Mouse (Mus musculus) T-helper 2 cell (primary cell): ENCODE data around the gene S100a11.

ENCODE experiments used
- in situ Hi-C: fragments of 300-600 bp; cut with MboI, MseI; formaldehyde crosslinking; loops from one replicate; pipeline ENCODE4 v1.15.1; 2025; ENCODE audit warnings: high pct_unique_total_duplicates

S100a11 gene

DNA sequence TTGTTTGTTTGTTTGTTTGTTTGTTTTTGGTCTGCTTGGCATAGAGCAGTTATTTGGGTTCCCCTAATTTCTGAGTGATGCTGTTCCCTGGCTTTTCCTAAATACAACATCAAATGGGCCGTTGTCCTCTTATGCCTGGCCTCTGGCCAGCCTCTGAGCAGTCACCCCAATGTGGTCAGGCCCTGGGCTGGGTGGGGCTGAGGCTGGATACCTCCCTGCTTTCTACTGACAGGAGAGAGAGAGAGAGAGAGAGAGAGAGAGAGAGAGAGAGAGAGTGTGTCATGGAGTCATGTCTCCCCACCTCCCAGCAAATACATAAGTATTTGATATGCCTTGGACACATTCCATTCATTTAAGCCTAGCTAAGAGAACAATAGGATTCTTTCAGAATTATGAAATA lies 36.3 kb downstream of the S100a11 start:
- in situ Hi-C loops: loop anchor here (10.0 kb wide), 1 partner anchor 1328 kb away; the partner anchor contains the start of gene Psmb4

DNA sequence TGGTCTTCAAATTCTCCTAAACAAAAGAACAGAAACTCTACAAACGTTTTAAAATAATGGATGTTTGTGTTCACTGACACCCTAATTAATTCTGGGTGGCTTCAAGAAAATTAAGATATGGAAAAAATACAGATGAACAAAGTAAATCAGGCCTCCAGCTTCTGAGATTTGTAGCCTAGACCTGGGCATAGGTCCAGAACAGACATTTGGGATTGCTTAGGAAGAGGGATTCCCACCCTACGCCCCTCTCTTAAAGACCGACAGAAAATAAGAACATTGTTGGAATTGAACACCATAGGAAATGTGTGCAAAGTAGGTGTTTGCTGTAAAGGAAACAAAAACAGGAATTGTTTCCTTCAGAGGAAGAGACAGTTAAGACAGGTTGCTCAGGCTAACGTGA lies 37.2 kb downstream of the S100a11 start:
- in situ Hi-C loops: loop anchor here (10.0 kb wide), 1 partner anchor 1327 kb away; the partner anchor contains the start of gene Psmb4

DNA sequence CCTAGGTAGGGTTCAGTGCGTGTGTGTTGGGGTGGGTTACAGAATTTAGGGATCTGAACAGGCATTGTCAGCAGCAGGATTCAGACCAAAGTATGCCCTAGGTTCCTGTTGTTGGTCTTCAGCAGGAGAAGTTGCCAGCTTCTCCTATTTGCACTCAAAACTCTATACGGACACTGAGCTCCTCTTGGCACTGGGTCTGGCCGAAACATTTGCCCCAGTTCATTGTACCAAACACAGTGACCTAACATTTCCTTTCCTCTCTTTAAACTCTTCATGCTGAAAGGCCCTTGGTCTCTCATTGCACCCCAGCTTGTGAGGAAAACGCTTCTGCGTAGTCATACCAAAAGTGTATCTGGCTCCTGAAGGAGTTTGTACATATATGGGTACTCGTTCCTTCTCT lies 39.7 kb downstream of the S100a11 start:
- in situ Hi-C loops: loop anchor here (10.0 kb wide), 2 partner anchors 1045 to 1325 kb away; partner anchors contain the start of gene Psmb4

DNA sequence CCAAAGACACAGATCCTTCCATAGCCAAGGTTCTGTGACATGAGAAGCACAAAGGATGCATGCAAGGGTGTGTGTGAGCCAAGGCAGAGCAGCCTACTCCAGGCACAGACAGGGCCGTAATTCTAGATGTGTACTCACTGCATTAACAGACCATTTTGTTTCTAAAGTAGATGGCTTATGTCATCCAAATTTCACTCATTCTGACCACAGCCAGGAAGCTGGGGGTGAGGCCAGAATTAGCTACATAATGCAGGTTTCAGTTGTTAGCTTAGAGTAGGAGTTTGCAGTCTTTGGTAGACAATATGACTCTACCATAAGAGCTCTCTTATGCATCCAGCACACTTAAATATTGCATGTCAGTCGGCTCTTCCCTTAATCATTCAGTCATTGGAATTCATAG lies 42.1 kb downstream of the S100a11 start:
- in situ Hi-C loops: loop anchor here (10.0 kb wide), 1 partner anchor 1042 kb away; no protein-coding TSS in a partner anchor

DNA sequence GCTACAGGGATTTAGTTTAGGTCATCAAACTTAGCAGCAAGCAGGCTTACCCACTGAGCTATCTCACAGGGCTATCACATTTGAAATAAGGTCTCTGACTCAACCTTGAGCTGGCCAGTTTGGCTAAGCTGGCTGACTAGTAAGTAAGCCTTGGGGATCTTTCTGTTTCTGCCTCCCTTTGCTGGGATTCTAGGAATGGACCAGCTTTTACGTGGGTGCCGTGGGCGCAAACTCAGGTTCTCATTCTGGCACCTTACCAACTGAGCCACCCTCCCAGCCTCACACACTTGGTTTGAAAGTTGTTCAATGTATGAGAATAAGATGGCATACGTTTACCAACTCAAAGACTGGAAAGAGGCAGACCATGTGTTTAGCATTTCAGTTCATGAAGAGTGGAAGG lies 42.9 kb downstream of the S100a11 start:
- in situ Hi-C loops: loop anchor here (10.0 kb wide), 1 partner anchor 1042 kb away; no protein-coding TSS in a partner anchor

DNA sequence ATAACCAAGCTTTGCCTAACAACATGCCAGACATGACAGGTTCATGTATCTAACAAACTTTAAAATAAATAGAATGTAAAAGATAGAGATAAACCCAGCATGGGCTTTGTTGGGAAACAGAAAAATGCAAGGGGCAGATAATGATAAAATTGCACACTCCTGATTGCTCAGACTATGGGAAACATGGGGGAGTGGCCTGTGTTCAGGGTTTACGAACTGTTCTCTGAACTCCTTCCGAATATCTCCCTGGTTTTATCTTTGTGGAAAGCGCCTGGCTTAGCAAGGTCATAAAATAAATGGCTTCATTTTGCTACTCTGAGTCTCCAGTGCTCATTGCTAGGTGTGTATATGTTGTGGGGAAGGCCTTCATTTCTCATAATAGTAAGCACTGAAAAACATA lies 46.6 kb downstream of the S100a11 start:
- in situ Hi-C loops: loop anchor here (10.0 kb wide), 1 partner anchor 1038 kb away; no protein-coding TSS in a partner anchor

DNA sequence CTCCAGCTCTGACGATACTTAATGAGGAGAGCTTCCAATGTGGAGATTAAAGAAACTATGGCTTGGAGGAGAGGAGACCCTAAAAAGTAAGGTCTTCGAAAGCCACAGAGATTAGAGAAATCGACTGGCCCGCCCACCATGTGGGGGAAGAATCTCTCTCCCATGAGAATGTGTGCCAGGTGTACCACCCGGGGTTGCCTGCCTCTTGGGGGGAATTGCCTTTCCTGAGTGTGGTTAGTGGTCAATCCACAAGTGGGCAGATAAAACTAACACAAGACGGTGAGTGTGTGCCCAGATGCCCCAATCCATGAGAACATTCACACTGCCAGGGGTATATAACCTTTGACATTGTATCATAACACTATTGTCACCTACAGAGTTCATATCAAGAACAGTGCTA lies 47.4 kb downstream of the S100a11 start:
- in situ Hi-C loops: loop anchor here (10.0 kb wide), 1 partner anchor 1037 kb away; no protein-coding TSS in a partner anchor

DNA sequence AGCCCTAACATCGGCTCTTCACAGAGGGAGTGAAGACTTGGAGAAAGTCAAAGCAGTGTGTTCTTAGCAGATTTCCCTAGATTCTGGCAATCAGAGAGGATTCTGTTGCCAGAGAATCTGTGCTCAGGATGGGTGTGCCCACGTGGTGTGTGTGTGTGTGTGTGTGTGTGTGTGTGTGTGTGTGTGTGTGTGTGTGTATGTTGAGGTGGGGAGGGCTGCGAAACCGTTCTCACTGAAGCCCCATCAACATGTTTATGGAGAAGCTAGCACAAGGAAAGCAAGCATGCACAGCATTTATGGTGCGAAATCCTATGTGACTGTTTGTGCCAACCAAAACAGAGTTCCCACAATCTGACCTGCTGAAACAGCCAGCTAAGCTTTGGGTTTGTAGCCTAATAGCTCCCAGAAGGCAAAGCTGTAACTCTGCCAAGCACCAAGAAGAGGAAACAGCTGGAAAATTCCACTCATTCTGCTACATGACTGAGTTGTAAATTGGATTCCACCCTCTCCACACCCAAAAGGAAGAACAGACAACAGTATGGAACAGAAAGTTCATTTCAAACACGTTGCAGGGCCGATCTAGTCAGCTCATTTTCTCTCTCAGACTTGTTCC lies 48.2 kb downstream of the S100a11 start:
- in situ Hi-C loops: loop anchor here (10.0 kb wide), 1 partner anchor 1036 kb away; no protein-coding TSS in a partner anchor

DNA sequence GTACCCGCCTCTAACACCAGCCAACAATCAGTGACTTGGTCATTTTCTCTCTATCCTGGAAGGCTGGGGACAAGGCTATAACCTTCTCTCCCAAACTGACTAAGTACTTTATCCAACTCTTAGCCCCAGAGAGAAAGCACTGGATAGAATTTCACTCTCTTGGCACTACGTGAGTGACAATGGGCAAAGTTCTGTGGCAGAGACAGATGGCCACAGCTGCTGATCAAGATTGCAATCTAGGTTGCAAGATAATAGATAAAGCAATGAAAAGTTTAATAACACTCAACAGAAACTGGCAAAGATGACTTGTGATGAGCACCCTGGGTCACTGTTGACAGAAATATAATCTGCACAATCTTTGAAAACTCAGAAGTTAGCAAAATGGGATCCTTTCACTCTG lies 48.8 kb downstream of the S100a11 start:
- in situ Hi-C loops: loop anchor here (10.0 kb wide), 1 partner anchor 1036 kb away; no protein-coding TSS in a partner anchor

DNA sequence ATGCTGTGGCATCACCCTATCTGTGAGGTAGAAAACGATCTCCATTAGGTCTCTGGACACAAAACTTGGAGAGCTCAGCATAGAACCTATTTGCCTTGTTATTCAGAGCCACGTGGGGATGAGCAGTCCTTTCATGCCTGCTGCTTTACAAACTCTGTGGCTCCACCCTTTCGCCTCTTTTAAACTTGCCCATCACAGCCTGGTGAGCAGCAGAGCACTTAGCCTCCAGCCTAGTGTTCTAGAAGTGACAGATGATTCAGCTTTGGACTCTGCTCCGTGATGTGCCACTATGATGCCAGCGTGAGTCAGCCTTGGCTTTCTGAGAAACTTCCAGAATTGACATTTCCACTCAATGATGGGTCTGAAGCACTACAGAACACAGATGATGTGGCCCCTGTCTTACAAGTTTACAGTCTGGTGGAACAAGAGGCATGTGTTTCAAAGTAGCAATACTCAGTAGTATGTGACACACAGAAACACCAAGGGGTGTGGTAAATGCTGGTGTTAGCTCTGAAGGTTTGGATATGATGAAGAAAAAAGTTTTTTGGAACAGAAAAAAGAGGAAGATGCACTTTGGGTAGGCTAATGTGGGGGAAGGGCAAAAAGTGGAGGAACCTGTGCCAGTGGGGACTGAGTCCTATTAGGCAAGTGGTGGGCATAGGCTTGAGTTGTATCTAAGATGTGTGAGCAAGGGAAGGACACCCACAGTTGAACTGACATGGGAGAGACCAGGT lies 51.9 kb downstream of the S100a11 start:
- in situ Hi-C loops: no loop called here
